Mouse (Mus musculus) mature B cell (primary cell): ENCODE measurements around the gene Dolpp1.

Source experiments
- in situ Hi-C: fragments of 300-500 bp; cut with MboI; formaldehyde crosslinking; loops from 2 replicates; pipeline ENCODE4 v1.14.3; 2019

Dolpp1 gene

GRCm38 (mm10) chr2:30392114-30392576, at the start of gene Dolpp1:
Dolpp1 (plus strand) TSS chr2:30392254.
- in situ Hi-C loops: no loop called here

GRCm38 (mm10) chr2:30342544-30342943, 49.5 kb upstream of the Dolpp1 start:
- in situ Hi-C loops: no loop called here

GRCm38 (mm10) chr2:30343601-30344137, 48.4 kb upstream of the Dolpp1 start:
- in situ Hi-C loops: no loop called here

- in situ Hi-C loops: no loop called here
Measured at GRCm38 (mm10) chr2:30345971-30346676, 45.9 kb upstream of the Dolpp1 start.

GRCm38 (mm10) chr2:30349196-30349595, 42.9 kb upstream of the Dolpp1 start:
- in situ Hi-C loops: no loop called here

- in situ Hi-C loops: no loop called here
Measured at GRCm38 (mm10) chr2:30351149-30351548, 40.9 kb upstream of the Dolpp1 start.

- in situ Hi-C loops: no loop called here
Measured at GRCm38 (mm10) chr2:30355861-30356260, 36.2 kb upstream of the Dolpp1 start.

- in situ Hi-C loops: no loop called here
Measured at GRCm38 (mm10) chr2:30356266-30356665, 35.8 kb upstream of the Dolpp1 start.

- in situ Hi-C loops: no loop called here
Measured at GRCm38 (mm10) chr2:30356906-30357305, 35.1 kb upstream of the Dolpp1 start.

GRCm38 (mm10) chr2:30357552-30358510, 34.2 kb upstream of the Dolpp1 start:
- in situ Hi-C loops: no loop called here

- in situ Hi-C loops: no loop called here
Measured at GRCm38 (mm10) chr2:30358533-30359531, 33.2 kb upstream of the Dolpp1 start, which contains the start of gene Sh3glb2. Sh3glb2 (minus strand) TSS chr2:30359337.

GRCm38 (mm10) chr2:30360626-30361025, 31.4 kb upstream of the Dolpp1 start:
- in situ Hi-C loops: no loop called here

- in situ Hi-C loops: no loop called here
Measured at GRCm38 (mm10) chr2:30362865-30363264, 29.2 kb upstream of the Dolpp1 start.

GRCm38 (mm10) chr2:30363773-30364650, 28.0 kb upstream of the Dolpp1 start, which contains the start of gene Miga2:
Miga2 (plus strand) TSS chr2:30364233.
- in situ Hi-C loops: no loop called here

GRCm38 (mm10) chr2:30365281-30366069, 26.6 kb upstream of the Dolpp1 start:
- in situ Hi-C loops: no loop called here

GRCm38 (mm10) chr2:30366203-30366602, 25.9 kb upstream of the Dolpp1 start:
- in situ Hi-C loops: no loop called here

GRCm38 (mm10) chr2:30371544-30371943, 20.5 kb upstream of the Dolpp1 start:
- in situ Hi-C loops: no loop called here

GRCm38 (mm10) chr2:30372726-30373125, 19.3 kb upstream of the Dolpp1 start:
- in situ Hi-C loops: no loop called here

- in situ Hi-C loops: no loop called here
Measured at GRCm38 (mm10) chr2:30375893-30376292, 16.2 kb upstream of the Dolpp1 start.
